Mouse (Mus musculus): ENCODE data around the gene Slc17a6. TPM values are rescaled to one million over a fixed set of nuclear protein-coding genes. Genes with fewer than 3 reads are reported as not detected.

The Slc17a6 gene
- 0.10 TPM in 2 replicates for polyA plus RNA-seq (2015; fragmentation: Nextera tagmentation; extraction: Ambion mirVana)

DNA sequence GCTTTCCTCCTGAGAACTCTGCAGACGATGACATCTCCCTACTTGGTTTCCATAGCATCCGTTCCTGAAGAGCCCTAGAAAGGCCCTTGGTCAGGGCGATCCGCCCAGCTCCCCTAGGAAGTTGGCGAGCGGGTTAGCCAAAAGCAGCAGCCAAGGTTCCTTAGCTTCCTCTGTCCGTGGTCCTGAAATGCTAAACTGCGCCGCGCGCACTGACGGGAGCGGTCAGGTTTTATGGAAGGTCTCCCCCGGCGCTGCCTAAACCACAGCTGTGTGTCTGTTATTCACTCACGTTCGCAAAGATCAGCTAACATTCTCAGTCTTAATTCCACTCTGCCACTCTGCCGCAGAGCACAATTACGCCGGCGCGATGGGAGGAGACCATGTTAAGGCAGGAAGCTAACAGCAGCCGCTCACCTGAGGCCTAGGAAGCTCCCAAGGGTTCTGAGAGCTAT, at the start of gene Slc17a6:
TSS of gene Slc17a6 (plus strand) at position 313 of the 452 bp plus-strand sequence.
- Histone ChIP-seq H3K4me1 (no peaks in the 10 kb centered on the region), H3K9me3 (no peaks in the 10 kb centered on the region), H3K4me2 (no peak within 1 kb of the TSS), H3K4me3 (no peak within 1 kb of the TSS), H3K27ac (no peak within 1 kb of the TSS), H3K27me3 (peaks cover 53% of the 10 kb centered on the region), H3K36me3 (no peaks in the 10 kb centered on the region), H3K9ac (no peak within 1 kb of the TSS)
- no peak for ATAC-seq (ENCODE audit: borderline replicate concordance, extremely low read depth, low FRiP score, low TSS enrichment)
- WGBS, result under 1% methylated on average over 23 of the region's 23 CpGs

DNA sequence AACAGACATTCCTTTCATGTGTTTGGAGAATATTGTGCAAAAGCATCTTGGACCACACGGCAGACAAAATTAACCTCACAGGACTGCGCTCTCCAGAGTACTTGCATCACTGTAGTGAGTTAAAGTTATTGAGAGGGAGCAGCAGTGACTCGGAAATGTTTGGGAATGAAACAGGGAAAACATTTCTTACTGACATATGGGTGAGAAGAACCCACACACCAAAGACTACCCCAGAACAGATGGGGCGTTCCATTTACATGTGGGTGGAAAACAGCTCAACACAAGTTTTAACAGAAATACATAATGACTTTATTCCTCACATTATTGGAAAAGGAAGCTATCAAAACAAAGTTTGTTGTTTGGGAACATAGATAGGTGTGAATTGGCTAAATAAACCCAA, 21.8 kb upstream of the Slc17a6 start:
- WGBS, result 70% methylated on average over 4 of the region's 4 CpGs
- no peak overlapping the region for H3K4me2 ChIP-seq
- no peaks in the 10 kb centered on the region for H3K9me3 ChIP-seq
- H3K4me1 ChIP-seq, result no peaks in the 10 kb centered on the region
- H3K27me3 ChIP-seq, result no peaks in the 10 kb centered on the region
- no peak for ATAC-seq (ENCODE audit: borderline replicate concordance, extremely low read depth, low FRiP score, low TSS enrichment)
- H3K9ac ChIP-seq, result no peak overlapping the region
- H3K27ac ChIP-seq, result no peak overlapping the region
- no peak overlapping the region for H3K4me3 ChIP-seq
- no peaks in the 10 kb centered on the region for H3K36me3 ChIP-seq

DNA sequence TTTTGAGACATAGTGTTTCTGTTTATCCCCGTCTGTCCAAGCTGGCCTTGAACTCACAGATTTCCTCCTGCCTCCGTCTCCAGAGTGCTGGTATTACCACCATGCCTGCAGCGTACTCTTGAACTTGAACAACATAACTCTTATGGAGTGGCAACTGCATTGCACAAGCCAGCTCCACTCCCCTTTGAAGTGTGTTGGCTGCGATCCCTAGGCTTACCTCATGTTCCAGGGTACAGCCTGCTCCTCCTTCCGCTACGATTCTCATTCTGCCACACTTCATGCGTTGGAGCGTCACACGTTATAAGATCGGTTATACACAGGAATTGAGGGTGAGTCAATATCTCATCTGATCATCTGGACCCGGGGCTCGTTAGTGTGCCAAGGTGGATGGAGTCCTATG, 18.1 kb upstream of the Slc17a6 start:
- no peak overlapping the region for H3K9ac ChIP-seq
- H3K27ac ChIP-seq, result no peak overlapping the region
- H3K36me3 ChIP-seq, result no peaks in the 10 kb centered on the region
- WGBS, result 82% methylated on average over 12 of the region's 12 CpGs
- H3K9me3 ChIP-seq, result no peaks in the 10 kb centered on the region
- no peak overlapping the region for H3K4me3 ChIP-seq
- H3K4me2 ChIP-seq, result no peak overlapping the region
- no peaks in the 10 kb centered on the region for H3K27me3 ChIP-seq
- ATAC-seq (ENCODE audit: borderline replicate concordance, extremely low read depth, low FRiP score, low TSS enrichment), result no peak
- H3K4me1 ChIP-seq, result no peaks in the 10 kb centered on the region

DNA sequence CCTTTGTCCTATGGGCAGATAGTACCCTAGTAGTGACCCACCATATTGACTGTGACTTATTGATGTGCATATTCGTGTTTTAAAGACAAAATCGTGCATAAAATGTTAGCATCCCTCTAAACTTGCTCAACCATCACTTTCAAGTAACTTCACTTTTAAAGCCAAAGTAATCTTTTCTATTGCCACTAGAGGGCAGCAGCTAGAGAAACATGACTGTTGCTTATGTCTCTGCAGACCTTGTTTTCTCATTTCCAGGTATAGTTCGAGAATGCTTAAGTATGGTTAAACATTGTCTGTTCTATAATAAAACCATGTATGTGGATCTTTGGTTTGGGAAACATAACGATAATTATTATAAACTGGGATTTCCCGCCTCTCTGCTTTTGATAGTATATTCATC, 7.4 kb upstream of the Slc17a6 start:
- 37% methylated on average over 5 of the region's 5 CpGs for WGBS
- Histone ChIP-seq H3K4me3 (no peak overlapping the region), H3K9ac (no peak overlapping the region), H3K36me3 (no peaks in the 10 kb centered on the region), H3K27ac (no peak overlapping the region), H3K9me3 (no peaks in the 10 kb centered on the region), H3K4me2 (no peak overlapping the region), H3K27me3 (no peaks in the 10 kb centered on the region), H3K4me1 (no peaks in the 10 kb centered on the region)
- ATAC-seq (ENCODE audit: borderline replicate concordance, extremely low read depth, low FRiP score, low TSS enrichment), result no peak

DNA sequence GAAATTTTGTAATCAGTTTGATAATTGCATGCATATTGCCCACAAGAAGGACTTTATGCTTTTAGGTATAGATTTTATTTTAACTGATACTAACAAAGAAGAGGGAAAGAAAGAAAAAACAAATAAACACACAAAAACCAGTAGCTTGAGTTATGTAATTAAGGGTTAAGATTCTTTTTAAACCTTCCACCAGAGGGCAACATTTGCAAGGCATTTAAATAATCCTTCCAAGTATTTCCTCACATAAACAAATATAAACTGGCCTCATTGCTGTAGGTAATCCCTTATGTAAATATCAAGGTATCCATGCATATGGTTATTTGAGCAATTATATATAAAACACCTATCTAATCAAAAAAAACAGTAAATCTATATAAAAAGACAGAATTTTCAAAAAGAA, 3.9 kb upstream of the Slc17a6 start:
- Histone ChIP-seq H3K4me3 (no peak overlapping the region), H3K27ac (no peak overlapping the region), H3K36me3 (no peaks in the 10 kb centered on the region), H3K4me2 (no peak overlapping the region), H3K9ac (no peak overlapping the region), H3K9me3 (no peaks in the 10 kb centered on the region), H3K4me1 (no peaks in the 10 kb centered on the region), H3K27me3 (peaks cover 18% of the 10 kb centered on the region)
- ATAC-seq (ENCODE audit: borderline replicate concordance, extremely low read depth, low FRiP score, low TSS enrichment), result no peak

DNA sequence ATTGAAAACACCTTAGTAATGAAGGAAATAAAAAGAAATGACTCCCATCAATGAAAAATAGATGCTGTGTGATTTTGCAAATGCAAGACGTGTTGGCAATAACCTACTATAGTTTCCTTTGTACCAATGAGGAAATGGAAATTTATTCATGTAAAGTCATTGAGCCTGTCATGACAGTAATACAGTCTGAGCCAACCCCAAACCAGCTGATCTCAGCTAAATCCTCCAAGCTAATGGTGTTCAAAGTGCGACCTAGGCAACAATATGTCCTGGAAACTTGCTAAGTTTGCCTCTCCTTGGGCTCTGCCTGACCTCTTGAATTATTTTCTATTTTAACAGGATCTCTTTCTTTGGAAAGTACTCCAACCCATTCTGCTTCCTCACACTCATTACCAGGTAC, 3.4 kb upstream of the Slc17a6 start:
- ATAC-seq (ENCODE audit: borderline replicate concordance, extremely low read depth, low FRiP score, low TSS enrichment), result no peak
- Histone ChIP-seq H3K4me1 (no peaks in the 10 kb centered on the region), H3K4me2 (no peak overlapping the region), H3K27me3 (peaks cover 20% of the 10 kb centered on the region), H3K4me3 (no peak overlapping the region), H3K27ac (no peak overlapping the region), H3K36me3 (no peaks in the 10 kb centered on the region), H3K9ac (no peak overlapping the region), H3K9me3 (no peaks in the 10 kb centered on the region)
- 22% methylated on average over 2 of the region's 2 CpGs for WGBS

DNA sequence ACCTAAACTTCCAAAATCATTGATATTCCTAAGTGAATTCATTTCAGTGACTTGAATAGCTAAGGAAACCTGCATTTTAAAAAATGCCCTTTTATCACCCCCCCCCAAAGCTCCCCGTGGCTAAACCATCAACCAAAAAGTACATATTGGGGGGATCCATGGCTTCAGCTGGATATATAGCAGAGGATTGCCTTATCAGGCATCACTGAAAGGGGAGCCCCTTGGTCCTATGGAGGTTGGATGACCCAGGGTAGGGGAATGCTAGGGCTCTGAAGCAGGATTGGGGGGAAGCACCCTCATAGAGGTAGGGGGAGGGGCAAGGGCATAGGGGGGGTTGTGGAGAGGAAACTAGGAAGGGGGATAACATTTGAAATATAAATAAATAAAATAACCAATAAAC, 1.8 kb upstream of the Slc17a6 start:
- 38% methylated on average over 1 of the region's 1 CpGs for WGBS

DNA sequence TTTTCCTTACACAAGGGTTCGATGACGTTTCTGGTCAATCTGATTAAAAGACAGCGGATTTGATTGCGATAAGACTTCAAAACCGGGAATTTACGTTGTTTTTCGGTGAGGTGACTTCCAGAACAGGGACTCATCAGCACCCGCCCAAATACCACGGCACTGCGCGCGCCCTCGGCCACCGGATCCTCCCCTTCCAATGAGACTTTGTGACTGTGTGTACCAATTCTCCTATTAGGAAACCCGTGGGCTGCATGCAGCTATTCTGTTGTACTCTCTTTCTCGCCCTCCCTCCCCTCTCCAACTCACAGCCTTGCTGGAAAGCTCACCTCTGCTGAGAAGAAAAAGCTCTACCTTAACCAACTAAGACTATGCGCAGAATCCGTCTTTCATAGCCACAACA, 390 bp downstream of the Slc17a6 start:
- peaks cover 58% of the 10 kb centered on the region for H3K27me3 ChIP-seq
- ATAC-seq (ENCODE audit: borderline replicate concordance, extremely low read depth, low FRiP score, low TSS enrichment), result no peak
- under 1% methylated on average over 18 of the region's 18 CpGs for WGBS

More for the DNA sequence above, 1.8 kb upstream of the Slc17a6 start:
- no peak overlapping the region for H3K4me2 ChIP-seq
- H3K9me3 ChIP-seq, result no peaks in the 10 kb centered on the region
- no peak overlapping the region for H3K27ac ChIP-seq
- peaks cover 36% of the 10 kb centered on the region for H3K27me3 ChIP-seq
- no peaks in the 10 kb centered on the region for H3K36me3 ChIP-seq
- H3K4me1 ChIP-seq, result no peaks in the 10 kb centered on the region
- no peak overlapping the region for H3K4me3 ChIP-seq
- no peak overlapping the region for H3K9ac ChIP-seq
- ATAC-seq (ENCODE audit: borderline replicate concordance, extremely low read depth, low FRiP score, low TSS enrichment), result no peak

DNA sequence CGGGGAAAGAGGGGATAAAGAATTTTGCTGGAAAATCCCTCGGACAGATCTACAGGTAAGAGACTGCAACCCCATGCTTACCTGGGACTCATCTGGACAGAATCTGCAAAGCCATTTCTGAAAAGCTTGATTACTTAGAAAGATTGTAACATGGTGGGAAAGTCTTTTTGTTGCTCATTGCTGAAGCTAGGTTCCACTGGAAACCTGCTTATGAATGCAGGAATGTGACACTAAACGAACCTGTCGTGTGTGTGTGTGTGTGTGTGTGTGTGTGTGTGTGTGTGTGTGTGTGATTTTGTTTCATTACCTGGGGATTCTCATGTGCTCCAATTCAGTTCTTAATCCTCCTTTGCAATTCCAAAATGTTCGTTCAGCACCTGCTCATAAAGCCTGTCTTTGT, 860 bp downstream of the Slc17a6 start:
- no peaks in the 10 kb centered on the region for H3K36me3 ChIP-seq
- ATAC-seq (ENCODE audit: borderline replicate concordance, extremely low read depth, low FRiP score, low TSS enrichment), result no peak
- H3K4me2 ChIP-seq, result no peak overlapping the region
- no peaks in the 10 kb centered on the region for H3K9me3 ChIP-seq
- H3K4me1 ChIP-seq, result no peaks in the 10 kb centered on the region
- WGBS, result 2% methylated on average over 5 of the region's 5 CpGs
- no peak overlapping the region for H3K27ac ChIP-seq
- no peak overlapping the region for H3K4me3 ChIP-seq
- no peak overlapping the region for H3K9ac ChIP-seq
- H3K27me3 ChIP-seq, result peaks cover 63% of the 10 kb centered on the region

More for the DNA sequence above, 390 bp downstream of the Slc17a6 start:
- H3K4me3 ChIP-seq, result no peak overlapping the region
- H3K27ac ChIP-seq, result no peak overlapping the region
- no peaks in the 10 kb centered on the region for H3K4me1 ChIP-seq
- no peak overlapping the region for H3K9ac ChIP-seq
- no peaks in the 10 kb centered on the region for H3K9me3 ChIP-seq
- no peaks in the 10 kb centered on the region for H3K36me3 ChIP-seq
- no peak overlapping the region for H3K4me2 ChIP-seq

DNA sequence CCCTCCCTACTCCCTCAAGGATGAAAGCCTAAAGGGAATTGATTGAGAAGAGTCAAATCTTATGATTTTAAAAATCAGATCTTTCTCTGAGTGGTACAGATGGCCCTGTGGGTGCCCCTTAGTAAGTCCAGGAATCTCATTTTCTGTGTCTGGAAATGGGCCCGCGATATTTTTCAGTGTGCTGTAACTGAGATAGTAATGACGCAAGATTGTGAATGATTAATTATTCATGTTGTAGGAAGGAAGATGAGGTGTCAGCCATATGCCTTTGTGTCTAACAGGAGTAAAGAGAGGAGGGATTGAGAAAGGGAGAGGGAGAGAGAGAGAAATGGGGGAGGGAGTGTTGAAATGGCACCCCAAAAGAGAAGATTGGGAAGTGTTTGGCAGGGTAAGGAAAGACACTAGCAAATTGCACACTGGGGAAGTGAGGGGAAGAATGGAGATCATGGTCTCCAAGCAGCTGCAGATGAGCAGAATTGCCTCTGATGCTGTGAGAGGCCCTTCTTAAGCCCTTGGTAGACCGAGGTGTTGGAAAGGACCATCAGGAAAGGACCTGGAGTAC, 2.6 kb downstream of the Slc17a6 start:
- H3K27me3 ChIP-seq, result peaks cover 77% of the 10 kb centered on the region
- no peaks in the 10 kb centered on the region for H3K9me3 ChIP-seq
- H3K4me1 ChIP-seq, result no peaks in the 10 kb centered on the region
- no peak overlapping the region for H3K9ac ChIP-seq
- no peaks in the 10 kb centered on the region for H3K36me3 ChIP-seq
- WGBS, result 2% methylated on average over 4 of the region's 4 CpGs
- H3K4me3 ChIP-seq, result no peak overlapping the region
- H3K27ac ChIP-seq, result no peak overlapping the region
- no peak overlapping the region for H3K4me2 ChIP-seq
- ATAC-seq (ENCODE audit: borderline replicate concordance, extremely low read depth, low FRiP score, low TSS enrichment), result no peak

DNA sequence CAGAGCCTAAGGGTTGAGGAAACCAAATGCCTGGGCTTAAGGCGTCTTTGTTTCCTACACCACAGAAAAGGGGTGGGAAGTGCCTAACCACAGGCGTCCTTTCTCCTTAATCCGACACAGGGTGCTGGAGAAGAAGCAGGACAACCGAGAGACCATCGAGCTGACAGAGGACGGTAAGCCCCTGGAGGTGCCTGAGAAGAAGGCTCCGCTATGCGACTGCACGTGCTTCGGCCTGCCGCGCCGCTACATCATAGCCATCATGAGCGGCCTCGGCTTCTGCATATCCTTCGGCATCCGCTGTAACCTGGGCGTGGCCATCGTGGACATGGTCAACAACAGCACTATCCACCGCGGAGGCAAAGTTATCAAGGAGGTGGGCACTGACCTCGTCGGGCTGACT, 3.4 kb downstream of the Slc17a6 start:
- Histone ChIP-seq H3K4me3 (no peak overlapping the region), H3K27me3 (peaks cover 78% of the 10 kb centered on the region), H3K9ac (no peak overlapping the region), H3K4me2 (no peak overlapping the region), H3K4me1 (no peaks in the 10 kb centered on the region), H3K9me3 (no peaks in the 10 kb centered on the region), H3K27ac (no peak overlapping the region), H3K36me3 (no peaks in the 10 kb centered on the region)
- no peak for ATAC-seq (ENCODE audit: borderline replicate concordance, extremely low read depth, low FRiP score, low TSS enrichment)
- WGBS, result under 1% methylated on average over 23 of the region's 23 CpGs

DNA sequence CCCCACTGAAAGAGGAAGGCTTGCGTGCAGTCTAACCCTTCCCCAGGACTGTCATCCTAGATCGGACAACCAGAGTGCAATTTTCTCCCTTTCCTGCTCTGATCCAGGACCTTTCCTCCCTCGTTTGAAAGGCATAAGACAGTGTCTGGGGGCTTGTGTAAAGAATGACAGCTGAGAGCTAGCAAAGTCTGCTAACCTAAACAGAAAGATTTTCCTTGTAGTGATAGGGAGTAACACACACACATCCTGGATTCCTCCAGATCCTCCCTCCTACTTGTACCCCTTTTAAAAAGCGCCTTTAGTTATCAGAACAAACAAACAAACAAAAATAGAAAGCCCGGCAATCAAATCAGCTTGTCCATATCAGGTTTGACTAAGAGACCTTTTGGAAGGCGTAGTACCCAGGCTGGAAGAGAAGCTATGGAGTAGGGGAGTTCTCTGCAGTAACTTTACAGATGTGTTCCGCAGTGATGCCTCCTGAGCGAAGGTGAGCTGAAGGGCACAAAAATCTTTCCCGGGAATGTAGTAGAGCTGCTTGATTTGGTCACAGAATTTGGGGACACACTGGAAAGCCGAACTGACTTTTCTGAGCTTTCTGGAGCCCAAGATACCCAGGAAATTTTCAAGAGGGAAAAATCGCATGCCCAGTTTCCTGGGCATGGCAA, 3.9 kb downstream of the Slc17a6 start:
- peaks cover 78% of the 10 kb centered on the region for H3K27me3 ChIP-seq
- WGBS, result 4% methylated on average over 11 of the region's 11 CpGs
- H3K4me3 ChIP-seq, result no peak overlapping the region
- no peak for ATAC-seq (ENCODE audit: borderline replicate concordance, extremely low read depth, low FRiP score, low TSS enrichment)
- no peaks in the 10 kb centered on the region for H3K4me1 ChIP-seq
- H3K4me2 ChIP-seq, result no peak overlapping the region
- H3K27ac ChIP-seq, result no peak overlapping the region
- H3K36me3 ChIP-seq, result no peaks in the 10 kb centered on the region
- no peak overlapping the region for H3K9ac ChIP-seq
- no peaks in the 10 kb centered on the region for H3K9me3 ChIP-seq

Data from lung, embryonic 15.5 days (tissue).